Mouse (Mus musculus): ENCODE results near the gene Gm49359. TPM values are rescaled to one million over a fixed set of nuclear protein-coding genes. Genes with fewer than 3 reads are reported as not detected.
"Not testable (repeated sequence)": the region's sequence is repeated elsewhere in the genome, so short reads cannot be mapped to it uniquely, and the experiment has no call there.

Gene Gm49359
- 8.1 and 8.7 TPM in 2 replicates for polyA plus RNA-seq (2015; fragmentation: Nextera tagmentation; extraction: Ambion mirVana)

DNA sequence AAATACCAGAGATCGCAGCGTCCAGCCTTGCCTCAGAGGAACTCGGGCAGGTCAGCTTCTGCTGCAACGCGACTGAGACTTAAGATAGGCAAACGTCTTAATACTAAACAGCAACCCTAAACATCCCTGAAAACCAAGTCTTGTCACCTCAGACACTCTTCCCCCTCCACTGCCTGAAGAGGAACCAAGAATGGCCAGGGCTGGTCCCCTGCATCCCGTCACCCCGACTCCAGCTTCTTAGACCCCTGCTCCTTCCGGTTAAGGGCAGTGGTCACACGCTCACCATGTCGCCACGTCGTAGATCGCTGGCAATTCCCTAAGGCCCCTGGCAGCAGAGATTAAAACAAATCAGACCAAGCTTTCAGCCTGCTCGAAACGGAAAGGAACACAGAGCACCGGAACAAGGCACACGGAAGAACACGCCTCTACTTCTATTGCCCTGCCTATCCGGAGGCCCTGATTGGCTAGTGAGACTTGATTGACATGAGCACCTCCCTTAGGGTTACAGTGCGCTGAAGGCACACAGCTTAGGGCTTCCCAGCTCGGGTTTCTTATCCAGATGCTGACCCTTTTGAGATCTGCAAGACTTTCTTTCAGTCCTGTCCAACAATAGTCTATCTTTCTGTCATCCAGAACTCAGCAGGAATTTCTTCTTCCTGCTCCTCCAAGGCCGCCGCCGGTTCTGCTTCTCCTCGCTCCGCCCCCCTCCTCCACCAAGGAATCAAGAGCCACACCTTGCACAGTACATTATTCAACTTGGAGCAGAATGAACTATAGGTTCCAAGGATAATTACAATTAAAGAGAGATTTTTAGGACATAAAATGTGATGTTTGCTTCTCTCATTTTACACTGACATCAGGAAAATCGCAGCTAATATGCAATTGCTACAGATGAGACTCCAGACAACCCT is at the start of gene Gm49359:
TSS of gene Gm49359 (minus strand) at position 409 of the 911 bp plus-strand sequence.
- H3K36me3 ChIP-seq (ENCODE audit: control insufficient read depth, insufficient read depth, low read length); H3K27me3 ChIP-seq (replicated peaks; ENCODE audit: control insufficient read depth, insufficient read depth, low read length); H3K9me3 ChIP-seq (ENCODE audit: control insufficient read depth, low read length); H3K4me1 ChIP-seq (ENCODE audit: control insufficient read depth, insufficient read depth, low read length): not testable (repeated sequence)
- Histone ChIP-seq H3K4me2 (ENCODE audit: low read depth, low read length) (peak within 1 kb of the TSS; percentile 22; the same call in 1 of the 2 replicates), H3K27ac (ENCODE audit: low read length) (peak within 1 kb of the TSS; percentile 83), H3K9ac (ENCODE audit: low read depth, low read length) (peak within 1 kb of the TSS; percentile 80), H3K4me3 (ENCODE audit: low read length) (peak within 1 kb of the TSS; percentile 65)
- peak; percentile 100 for ATAC-seq
- 1% methylated on average over 28 of the region's 28 CpGs for WGBS

DNA sequence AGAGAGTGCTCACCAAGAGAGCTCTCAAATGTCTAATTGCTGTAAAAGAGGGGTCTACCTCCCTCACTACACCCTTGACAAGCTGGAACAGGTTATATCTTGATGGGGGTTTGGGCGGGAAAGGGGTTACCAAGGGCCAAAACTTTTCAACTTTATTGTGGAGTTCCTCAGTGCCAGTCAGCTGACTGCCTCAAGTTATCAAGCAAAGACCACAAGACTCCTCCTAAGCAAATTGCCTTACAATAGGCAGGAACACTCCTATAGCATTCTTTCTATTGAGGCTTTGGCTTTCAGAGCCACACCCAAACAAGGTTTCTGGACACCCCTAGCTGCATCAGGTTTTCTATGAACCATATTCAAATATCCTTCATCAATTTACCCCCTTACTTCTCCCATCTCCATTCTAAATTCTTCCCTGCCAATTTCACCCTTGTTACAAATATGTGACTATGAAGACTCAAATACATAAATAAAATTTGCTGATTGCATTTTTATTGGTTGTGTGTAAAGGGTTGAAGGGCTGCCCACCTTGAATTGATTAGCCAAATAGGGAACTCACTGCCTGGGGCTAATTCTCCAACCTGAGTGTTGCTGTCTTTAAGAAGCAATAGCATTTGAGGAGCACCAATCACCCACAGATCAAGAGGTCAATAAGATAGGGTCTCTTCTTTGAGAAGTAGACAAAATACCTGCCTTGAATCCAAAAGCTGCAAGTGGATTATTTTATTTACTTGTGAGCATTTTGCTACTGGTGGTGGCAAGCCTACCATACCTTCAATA is 44.2 kb upstream of the Gm49359 start:
- not testable (repeated sequence) for H3K4me3 ChIP-seq (ENCODE audit: low read length); ATAC-seq; H3K9ac ChIP-seq (ENCODE audit: low read depth, low read length); H3K36me3 ChIP-seq (ENCODE audit: control insufficient read depth, insufficient read depth, low read length); H3K27ac ChIP-seq (ENCODE audit: low read length); H3K4me1 ChIP-seq (ENCODE audit: control insufficient read depth, insufficient read depth, low read length); H3K4me2 ChIP-seq (ENCODE audit: low read depth, low read length); H3K27me3 ChIP-seq (replicated peaks; ENCODE audit: control insufficient read depth, insufficient read depth, low read length); H3K9me3 ChIP-seq (ENCODE audit: control insufficient read depth, low read length)
- 90% methylated on average over 1 of the region's 1 CpGs for WGBS

DNA sequence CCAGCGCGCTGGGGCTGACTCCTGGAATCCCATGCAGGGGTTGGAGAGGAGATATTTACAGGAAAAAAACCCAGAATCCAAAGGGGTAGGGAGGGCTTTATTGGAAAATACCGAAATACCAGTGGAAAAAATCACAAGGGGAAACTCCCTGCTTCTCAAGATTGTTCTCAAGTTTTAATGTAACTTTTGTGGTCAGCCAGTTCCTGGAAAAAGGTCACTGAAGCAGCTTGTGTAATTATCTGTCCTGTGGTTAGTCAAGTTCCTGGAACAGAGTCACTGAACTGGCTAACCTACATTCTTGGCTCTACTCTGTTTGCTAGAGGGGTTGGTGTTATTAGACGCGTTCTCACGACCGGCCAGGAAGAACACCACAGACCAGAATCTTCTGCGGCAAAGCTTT is 6.0 kb upstream of the Gm49359 start:
- 92% methylated on average over 8 of the region's 8 CpGs for WGBS
- H3K27ac ChIP-seq (ENCODE audit: low read length); H3K36me3 ChIP-seq (ENCODE audit: control insufficient read depth, insufficient read depth, low read length); ATAC-seq; H3K4me2 ChIP-seq (ENCODE audit: low read depth, low read length); H3K9ac ChIP-seq (ENCODE audit: low read depth, low read length); H3K4me1 ChIP-seq (ENCODE audit: control insufficient read depth, insufficient read depth, low read length); H3K4me3 ChIP-seq (ENCODE audit: low read length); H3K9me3 ChIP-seq (ENCODE audit: control insufficient read depth, low read length); H3K27me3 ChIP-seq (replicated peaks; ENCODE audit: control insufficient read depth, insufficient read depth, low read length): not testable (repeated sequence)

- not testable (repeated sequence) for H3K9me3 ChIP-seq (ENCODE audit: control insufficient read depth, low read length); H3K36me3 ChIP-seq (ENCODE audit: control insufficient read depth, insufficient read depth, low read length); H3K27ac ChIP-seq (ENCODE audit: low read length); H3K4me1 ChIP-seq (ENCODE audit: control insufficient read depth, insufficient read depth, low read length); H3K4me3 ChIP-seq (ENCODE audit: low read length); H3K27me3 ChIP-seq (replicated peaks; ENCODE audit: control insufficient read depth, insufficient read depth, low read length); H3K9ac ChIP-seq (ENCODE audit: low read depth, low read length); H3K4me2 ChIP-seq (ENCODE audit: low read depth, low read length); ATAC-seq
Observed at GRCm38 (mm10) chr13:62469947-62470346, 3.3 kb upstream of the Gm49359 start.

Small RNAs within 50 kb of the gene (microRNA-seq; reads per million reads assigned to microRNA genes)
- gene Gm22256, result not detected

Other genes starting within 250 kb of the Gm49359 start
- gene Gm3604, start 83.7 kb downstream of the Gm49359 start, polyA plus RNA-seq (2015; fragmentation: Nextera tagmentation; extraction: Ambion mirVana), result 5.0 and 5.1 TPM in 2 replicates
- 0.39 TPM in 1 of 2 replicates, not detected in the other for gene Zfp935, start 91.7 kb upstream of the Gm49359 start, polyA plus RNA-seq (2015; fragmentation: Nextera tagmentation; extraction: Ambion mirVana)
- gene Zfp934, start 104.4 kb upstream of the Gm49359 start, polyA plus RNA-seq (2015; fragmentation: Nextera tagmentation; extraction: Ambion mirVana), result 12.7 and 13.0 TPM in 2 replicates
- 5.4 and 9.3 TPM in 2 replicates for gene 6720489N17Rik, start 157.3 kb upstream of the Gm49359 start, polyA plus RNA-seq (2015; fragmentation: Nextera tagmentation; extraction: Ambion mirVana)